Mouse (Mus musculus) gastrocnemius, postnatal 25 days (tissue): ENCODE measurements at regions not wholly inside any gene's neighbourhood (a gene's known extent, or its start where the extent isn't known, plus 50 kb on each side); places are given as distances from the start of the nearest gene placed in this dataset.

Experiments used
- DNase-seq: peaks from one replicate; pipeline ENCODE4 v3.0.0; 2022

DNA sequence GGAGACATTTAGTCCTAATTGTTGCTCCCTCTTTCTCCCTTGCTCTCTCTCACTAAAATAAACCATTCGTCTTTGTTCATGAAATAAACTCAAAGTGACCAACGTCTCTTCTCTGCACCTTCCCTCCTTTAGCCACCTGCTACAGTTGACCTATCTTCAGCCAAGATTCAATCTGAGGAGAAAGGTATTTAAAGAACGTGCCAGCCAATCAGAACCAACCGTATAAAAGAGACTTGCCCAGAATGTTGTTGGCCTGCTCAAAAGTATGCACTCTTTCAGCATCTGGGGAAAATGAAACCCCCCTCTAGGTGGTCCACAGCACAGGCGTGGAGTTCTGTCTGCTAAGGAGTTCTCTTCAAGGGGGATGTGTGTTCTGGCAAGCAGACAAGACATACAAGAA lies 60.0 kb upstream of the Fer start:
- DNase-seq: no peak

DNA sequence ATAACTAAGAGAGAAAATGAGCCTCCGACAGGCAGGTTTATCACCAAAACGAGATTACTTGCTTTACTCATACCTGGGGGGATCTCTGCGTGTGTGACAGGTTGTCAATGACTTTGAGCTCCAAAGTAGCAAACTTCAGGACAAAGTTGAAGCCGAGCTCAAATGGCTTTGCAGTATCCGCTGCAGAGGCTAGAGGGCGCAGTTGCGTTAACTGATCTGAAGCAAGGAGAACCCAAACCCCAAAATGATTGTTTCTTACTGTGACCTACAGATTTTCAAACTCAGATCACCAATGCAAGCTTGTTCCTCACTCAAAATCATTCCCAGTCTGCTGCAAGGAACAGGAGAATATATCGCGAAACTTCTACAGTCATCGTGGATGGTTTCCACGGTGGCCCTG lies 59.3 kb upstream of the Fer start:
- DNase-seq: peak; percentile 30

DNA sequence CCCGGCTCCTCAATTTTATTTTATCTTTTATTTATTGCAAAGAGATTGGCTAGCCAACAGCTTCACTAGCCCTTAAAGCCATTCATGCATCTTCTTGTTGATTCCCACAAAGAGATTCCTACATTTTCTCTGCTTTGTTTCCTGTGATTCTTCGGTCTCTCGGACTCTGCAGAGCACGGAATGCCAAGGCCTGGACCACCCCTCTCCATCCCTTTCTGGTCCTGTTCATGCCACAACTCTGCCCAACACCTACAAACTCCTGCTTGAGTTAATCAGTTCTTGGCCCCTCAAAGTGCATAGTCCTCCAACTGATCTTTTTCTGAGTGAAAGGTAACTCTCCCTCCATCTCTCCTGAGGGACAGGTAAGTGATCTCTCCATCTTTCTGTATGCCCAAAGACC lies 58.4 kb upstream of the Fer start:
- no peak for DNase-seq

DNA sequence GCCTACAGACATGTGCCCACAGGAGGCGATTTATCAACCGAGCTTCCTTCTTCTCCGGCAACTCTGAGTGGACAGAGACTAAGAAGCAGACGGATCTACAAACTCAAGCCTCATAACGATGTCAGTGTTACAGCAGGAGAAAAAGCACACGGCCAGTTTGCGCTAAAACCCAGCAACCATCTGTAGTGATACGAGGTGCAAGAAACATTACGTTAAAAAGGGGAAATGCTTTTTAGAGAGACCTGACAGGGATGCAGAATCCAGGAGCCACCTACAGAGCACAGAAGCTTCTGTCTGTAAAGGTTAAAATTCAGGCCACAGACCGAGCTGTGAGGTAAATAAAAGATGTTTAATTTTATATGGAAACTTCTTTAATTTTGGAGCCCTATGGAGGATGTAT lies 56.5 kb upstream of the Fer start:
- no peak for DNase-seq

DNA sequence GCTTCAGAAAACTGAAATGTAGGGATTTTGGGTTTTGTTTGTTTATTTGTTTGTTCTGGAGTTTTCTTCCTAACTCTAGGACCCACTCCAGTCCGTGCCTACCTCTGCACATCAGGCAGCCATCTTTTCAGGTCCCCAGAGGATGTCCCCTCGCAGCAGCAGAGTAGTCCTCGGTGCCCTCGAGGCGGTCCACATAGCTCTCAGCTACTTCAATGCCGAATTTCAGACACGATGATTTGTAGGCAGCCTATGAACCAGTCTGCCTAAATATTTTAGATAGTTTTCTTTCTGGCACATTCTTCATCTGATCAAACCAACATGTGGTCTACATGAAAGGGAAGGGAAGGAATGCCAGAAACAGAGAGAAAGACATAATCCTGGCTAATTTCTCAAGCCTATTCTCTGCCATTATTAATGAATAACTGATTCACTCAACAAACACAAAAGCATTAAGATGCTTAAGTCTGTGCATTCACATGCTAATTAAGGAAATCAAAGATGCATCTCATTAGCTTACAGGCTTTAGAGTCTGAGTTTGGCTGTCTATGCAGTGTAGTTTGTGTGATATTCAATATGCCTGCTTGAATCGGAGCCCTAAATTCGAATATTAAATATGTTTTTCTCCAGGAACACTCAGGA lies 55.2 kb upstream of the Fer start:
- DNase-seq: no peak

DNA sequence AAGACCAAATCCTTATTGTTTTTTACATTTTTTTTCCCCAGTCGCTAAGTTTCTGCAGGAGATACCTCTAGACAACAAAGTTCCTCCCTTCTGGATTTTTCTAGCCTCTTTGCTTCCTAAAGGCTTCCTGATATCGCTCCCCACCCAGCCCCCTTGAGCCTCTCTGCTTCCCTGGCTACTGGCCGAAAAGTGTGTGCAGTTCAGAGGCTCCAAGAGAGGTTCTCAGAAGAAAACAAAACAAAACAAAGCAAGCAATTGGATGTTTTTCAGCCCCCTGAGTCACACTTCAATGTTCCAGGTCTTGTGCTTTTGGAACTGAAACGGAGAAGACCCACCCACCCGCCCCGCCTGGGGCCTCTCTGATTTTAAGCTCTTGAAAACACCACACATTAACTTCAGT lies 54.1 kb upstream of the Fer start:
- no peak for DNase-seq

DNA sequence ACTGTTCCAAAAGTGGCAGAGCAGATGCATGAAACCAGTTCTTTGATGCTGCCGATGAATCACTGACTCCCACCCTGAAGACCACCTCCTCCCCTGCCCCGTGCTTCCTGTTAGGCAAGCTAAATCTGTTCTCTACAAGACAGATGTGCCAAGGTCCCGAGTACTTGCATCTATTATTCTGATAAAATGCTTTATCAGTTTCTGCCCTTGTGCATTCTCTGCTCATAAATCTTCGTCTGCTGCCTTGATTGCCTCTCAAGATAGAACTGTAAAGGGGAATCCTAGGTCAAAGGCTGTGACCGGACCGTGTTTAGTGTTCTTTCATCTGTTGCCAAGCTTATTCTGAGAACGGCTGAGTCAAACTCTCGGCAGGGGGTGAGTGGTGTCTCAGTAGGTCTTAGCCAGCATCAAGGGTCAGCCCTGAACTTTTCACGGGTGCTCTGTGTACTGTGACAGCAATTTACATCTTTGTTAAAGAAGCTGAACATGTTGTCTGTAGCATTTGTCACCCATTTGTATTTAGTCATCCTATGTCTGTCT lies 51.5 kb upstream of the Fer start:
- no peak for DNase-seq

DNA sequence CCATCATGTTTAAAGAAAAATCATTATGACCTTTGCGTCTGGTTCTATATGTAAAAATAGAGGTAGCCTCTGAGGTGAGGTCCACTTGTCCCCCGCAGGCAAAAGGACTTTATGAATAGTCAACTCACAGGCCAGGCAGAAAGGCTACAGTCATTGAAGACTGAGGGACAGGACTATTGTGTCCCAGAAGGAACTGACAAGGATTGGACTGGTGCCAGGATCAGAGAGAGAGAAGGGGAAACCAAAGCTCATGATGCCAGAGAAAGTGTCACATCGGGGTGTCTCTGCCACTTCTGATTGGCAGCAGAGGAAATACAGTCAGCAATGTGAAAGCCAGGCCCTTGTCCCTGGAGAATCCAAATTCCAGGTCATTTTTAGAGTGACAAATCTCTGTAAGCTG lies 50.3 kb upstream of the Fer start:
- DNase-seq: no peak
